Mouse (Mus musculus): Measurements from ENCODE around the gene Psenen. TPM values are rescaled to one million over a fixed set of nuclear protein-coding genes. Genes with fewer than 3 reads are reported as not detected.

Psenen gene
- polyA plus RNA-seq, 1 experiment from 2014 or later = 131 TPM

GRCm38 (mm10) chr7:30596093-30596492, 32.7 kb upstream of the Psenen start:
- H3K36me3 ChIP-seq = no peaks in the 10 kb centered on the region
- DNase-seq (ENCODE audit: low spot score) = no peak
- H3K27ac ChIP-seq (replicated peaks) = no peak overlapping the region
- no peaks in the 10 kb centered on the region for H3K9me3 ChIP-seq (replicated peaks)
- H3K4me1 ChIP-seq = peaks cover 17% of the 10 kb centered on the region
- 85% methylated on average over 5 of the region's 5 CpGs for WGBS
- no peaks in the 10 kb centered on the region for H3K27me3 ChIP-seq (ENCODE audit: low read depth, poor library complexity, severe bottlenecking)
- H3K4me3 ChIP-seq = no peak overlapping the region

GRCm38 (mm10) chr7:30594510-30595024, 31.1 kb upstream of the Psenen start:
- Histone ChIP-seq H3K4me3 (no peak overlapping the region), H3K4me1 (peaks cover 17% of the 10 kb centered on the region), H3K36me3 (no peaks in the 10 kb centered on the region), H3K9me3 (replicated peaks) (no peaks in the 10 kb centered on the region), H3K27me3 (ENCODE audit: low read depth, poor library complexity, severe bottlenecking) (no peaks in the 10 kb centered on the region), H3K27ac (replicated peaks) (no peak overlapping the region)
- DNase-seq (ENCODE audit: low spot score) = no peak
- WGBS = 64% methylated on average over 4 of the region's 4 CpGs

GRCm38 (mm10) chr7:30593579-30594509, 30.4 kb upstream of the Psenen start:
- no peak for DNase-seq (ENCODE audit: low spot score)

GRCm38 (mm10) chr7:30592772-30593423, 29.5 kb upstream of the Psenen start:
- DNase-seq (ENCODE audit: low spot score) = no peak
- Histone ChIP-seq H3K4me3 (no peak overlapping the region), H3K9me3 (replicated peaks) (no peaks in the 10 kb centered on the region), H3K27me3 (ENCODE audit: low read depth, poor library complexity, severe bottlenecking) (no peaks in the 10 kb centered on the region), H3K36me3 (no peaks in the 10 kb centered on the region), H3K27ac (replicated peaks) (no peak overlapping the region; the same call in 1 of the 2 replicates), H3K4me1 (peaks cover 16% of the 10 kb centered on the region)
- 63% methylated on average over 5 of the region's 5 CpGs for WGBS

More at GRCm38 (mm10) chr7:30593579-30594509, 30.4 kb upstream of the Psenen start:
- H3K9me3 ChIP-seq (replicated peaks) = no peaks in the 10 kb centered on the region
- H3K27me3 ChIP-seq (ENCODE audit: low read depth, poor library complexity, severe bottlenecking) = no peaks in the 10 kb centered on the region
- no peak overlapping the region for H3K27ac ChIP-seq (replicated peaks)
- peaks cover 16% of the 10 kb centered on the region for H3K4me1 ChIP-seq
- no peak overlapping the region for H3K4me3 ChIP-seq
- 83% methylated on average over 10 of the region's 10 CpGs for WGBS
- H3K36me3 ChIP-seq = no peaks in the 10 kb centered on the region

- no peak for DNase-seq (ENCODE audit: low spot score)
- Histone ChIP-seq H3K9me3 (replicated peaks) (no peaks in the 10 kb centered on the region), H3K27me3 (ENCODE audit: low read depth, poor library complexity, severe bottlenecking) (no peaks in the 10 kb centered on the region), H3K4me1 (peaks cover 28% of the 10 kb centered on the region), H3K27ac (replicated peaks) (no peak overlapping the region), H3K36me3 (peaks cover 3% of the 10 kb centered on the region), H3K4me3 (peak overlapping the region; percentile 16; the same call in 1 of the 2 replicates)
- 43% methylated on average over 4 of the region's 4 CpGs for WGBS
Observed at GRCm38 (mm10) chr7:30591605-30591951, 28.2 kb upstream of the Psenen start.

- peaks cover 8% of the 10 kb centered on the region for H3K36me3 ChIP-seq
- H3K9me3 ChIP-seq (replicated peaks) = no peaks in the 10 kb centered on the region
- H3K4me1 ChIP-seq = peaks cover 32% of the 10 kb centered on the region
- DNase-seq (ENCODE audit: low spot score) = no peak
- WGBS = 83% methylated on average over 9 of the region's 9 CpGs
- H3K27me3 ChIP-seq (ENCODE audit: low read depth, poor library complexity, severe bottlenecking) = no peaks in the 10 kb centered on the region
- H3K27ac ChIP-seq (replicated peaks) = no peak overlapping the region
- H3K4me3 ChIP-seq = peak overlapping the region; percentile 16; the same call in 1 of the 2 replicates
Observed at GRCm38 (mm10) chr7:30590927-30591604, 27.6 kb upstream of the Psenen start.

- peak overlapping the region; percentile 99 for H3K4me3 ChIP-seq
- H3K36me3 ChIP-seq = peaks cover 22% of the 10 kb centered on the region
- 32% methylated on average over 40 of the region's 40 CpGs for WGBS
- H3K4me1 ChIP-seq = peaks cover 32% of the 10 kb centered on the region
- no peaks in the 10 kb centered on the region for H3K27me3 ChIP-seq (ENCODE audit: low read depth, poor library complexity, severe bottlenecking)
- DNase-seq (ENCODE audit: low spot score) = peak; percentile 89
- no peaks in the 10 kb centered on the region for H3K9me3 ChIP-seq (replicated peaks)
- peak overlapping the region; percentile 99 for H3K27ac ChIP-seq (replicated peaks)
Observed at GRCm38 (mm10) chr7:30589435-30590301, 26.2 kb upstream of the Psenen start.

- Histone ChIP-seq H3K4me1 (peaks cover 32% of the 10 kb centered on the region), H3K9me3 (replicated peaks) (no peaks in the 10 kb centered on the region), H3K4me3 (peak within 1 kb of the TSS; percentile 99), H3K27me3 (ENCODE audit: low read depth, poor library complexity, severe bottlenecking) (no peaks in the 10 kb centered on the region), H3K27ac (replicated peaks) (peak within 1 kb of the TSS; percentile 99), H3K36me3 (peaks cover 30% of the 10 kb centered on the region)
- WGBS = under 1% methylated on average over 63 of the region's 68 CpGs
- peak; percentile 98 for DNase-seq (ENCODE audit: low spot score)
Observed at GRCm38 (mm10) chr7:30588676-30589434, 25.4 kb upstream of the Psenen start, which contains the start of gene Kmt2b. Kmt2b (minus strand) TSS chr7:30588726.

- under 1% methylated on average over 67 of the region's 67 CpGs for WGBS
- DNase-seq (ENCODE audit: low spot score) = no peak
- H3K9me3 ChIP-seq (replicated peaks) = no peaks in the 10 kb centered on the region
- peak overlapping the region; percentile 99 for H3K27ac ChIP-seq (replicated peaks)
- peak overlapping the region; percentile 99 for H3K4me3 ChIP-seq
- peaks cover 32% of the 10 kb centered on the region for H3K4me1 ChIP-seq
- no peaks in the 10 kb centered on the region for H3K27me3 ChIP-seq (ENCODE audit: low read depth, poor library complexity, severe bottlenecking)
- peaks cover 38% of the 10 kb centered on the region for H3K36me3 ChIP-seq
Observed at GRCm38 (mm10) chr7:30587842-30588667, 24.6 kb upstream of the Psenen start.

- Histone ChIP-seq H3K9me3 (replicated peaks) (no peaks in the 10 kb centered on the region), H3K27ac (replicated peaks) (peak overlapping the region; percentile 99; the same call in 1 of the 2 replicates), H3K36me3 (peaks cover 54% of the 10 kb centered on the region), H3K4me1 (peaks cover 27% of the 10 kb centered on the region), H3K27me3 (ENCODE audit: low read depth, poor library complexity, severe bottlenecking) (no peaks in the 10 kb centered on the region), H3K4me3 (peak overlapping the region; percentile 99)
- WGBS = 92% methylated on average over 28 of the region's 28 CpGs
- no peak for DNase-seq (ENCODE audit: low spot score)
Observed at GRCm38 (mm10) chr7:30586455-30587020, 23.1 kb upstream of the Psenen start.
